Mouse (Mus musculus): Measurements from ENCODE around the gene Clp1. TPM values are rescaled to one million over a fixed set of nuclear protein-coding genes. Genes with fewer than 3 reads are reported as not detected.
A peak's percentile ranks its signal among the peaks of the same experiment; 100 is the strongest.

Clp1 gene
- 0.70 TPM in 1 of 2 replicates, not detected in the other for polyA plus RNA-seq (2012; ENCODE audit: insufficient read depth, low replicate concordance)

GRCm38 (mm10) chr2:84727172-84727858 is at the start of gene Clp1:
TSS of gene Clp1 (minus strand) at chr2:84727350.
- TF ChIP-seq GATA1 (IDR thresholded peaks at IDR 0.05; ENCODE audit: borderline replicate concordance, low read length) (no peak), FLI1 (IDR thresholded peaks at IDR 0.05; ENCODE audit: low read length) (no peak)
- Histone ChIP-seq H3K36me3 (replicated peaks; ENCODE audit: low read length) (peaks cover 35% of the 10 kb centered on the region), H3K4me1 (peaks cover 42% of the 10 kb centered on the region)

GRCm38 (mm10) chr2:84775665-84776064 is 48.5 kb upstream of the Clp1 start:
- H3K4me1 ChIP-seq, result peaks cover 18% of the 10 kb centered on the region
- no peak for TF ChIP-seq GATA1 (IDR thresholded peaks at IDR 0.05; ENCODE audit: borderline replicate concordance, low read length)
- TF ChIP-seq FLI1 (IDR thresholded peaks at IDR 0.05; ENCODE audit: low read length), result no peak
- no peak overlapping the region for H3K4me3 ChIP-seq (replicated peaks)
- no peaks in the 10 kb centered on the region for H3K9me3 ChIP-seq
- peaks cover 42% of the 10 kb centered on the region for H3K27me3 ChIP-seq (replicated peaks)
- no peaks in the 10 kb centered on the region for H3K36me3 ChIP-seq (replicated peaks; ENCODE audit: low read length)

More at GRCm38 (mm10) chr2:84727172-84727858, at the start of gene Clp1:
- no peaks in the 10 kb centered on the region for H3K9me3 ChIP-seq
- no peaks in the 10 kb centered on the region for H3K27me3 ChIP-seq (replicated peaks)
- peak within 1 kb of the TSS; percentile 95 for H3K4me3 ChIP-seq (replicated peaks)

GRCm38 (mm10) chr2:84775241-84775640 is 48.1 kb upstream of the Clp1 start, which contains the start of gene Serping1:
TSS of gene Serping1 (minus strand) at chr2:84775444.
- Histone ChIP-seq H3K9me3 (no peaks in the 10 kb centered on the region), H3K36me3 (replicated peaks; ENCODE audit: low read length) (no peaks in the 10 kb centered on the region), H3K4me3 (replicated peaks) (no peak within 1 kb of the TSS), H3K27me3 (replicated peaks) (peaks cover 45% of the 10 kb centered on the region), H3K4me1 (peaks cover 18% of the 10 kb centered on the region)
- TF ChIP-seq GATA1 (IDR thresholded peaks at IDR 0.05; ENCODE audit: borderline replicate concordance, low read length), result no peak
- no peak for TF ChIP-seq FLI1 (IDR thresholded peaks at IDR 0.05; ENCODE audit: low read length)

DNA sequence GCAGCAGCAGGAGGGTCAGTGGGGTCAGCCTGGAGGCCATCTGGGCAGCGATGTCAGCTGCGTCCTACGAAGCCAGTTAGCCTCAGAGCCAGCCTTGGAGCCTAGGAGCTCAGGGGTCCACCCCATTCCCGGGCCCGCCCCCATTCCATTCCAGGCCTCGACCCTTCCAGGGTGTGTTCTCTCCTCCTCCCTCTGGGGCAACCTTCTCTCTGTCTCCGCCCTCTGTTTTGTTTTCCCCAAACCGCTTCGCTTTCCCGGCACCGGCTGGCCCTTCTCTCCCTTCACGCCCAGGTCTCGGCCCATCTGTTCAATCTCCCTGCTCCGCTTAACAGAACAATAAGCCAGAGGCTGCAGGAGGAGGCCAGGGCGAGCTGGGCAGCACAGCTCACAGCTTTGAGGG is 47.6 kb upstream of the Clp1 start:
- TF ChIP-seq GATA1 (IDR thresholded peaks at IDR 0.05; ENCODE audit: borderline replicate concordance, low read length) (no peak), FLI1 (IDR thresholded peaks at IDR 0.05; ENCODE audit: low read length) (no peak)
- no peak overlapping the region for H3K4me3 ChIP-seq (replicated peaks)
- H3K27me3 ChIP-seq (replicated peaks), result peaks cover 50% of the 10 kb centered on the region
- H3K4me1 ChIP-seq, result peaks cover 21% of the 10 kb centered on the region
- H3K9me3 ChIP-seq, result no peaks in the 10 kb centered on the region
- H3K36me3 ChIP-seq (replicated peaks; ENCODE audit: low read length), result no peaks in the 10 kb centered on the region

DNA sequence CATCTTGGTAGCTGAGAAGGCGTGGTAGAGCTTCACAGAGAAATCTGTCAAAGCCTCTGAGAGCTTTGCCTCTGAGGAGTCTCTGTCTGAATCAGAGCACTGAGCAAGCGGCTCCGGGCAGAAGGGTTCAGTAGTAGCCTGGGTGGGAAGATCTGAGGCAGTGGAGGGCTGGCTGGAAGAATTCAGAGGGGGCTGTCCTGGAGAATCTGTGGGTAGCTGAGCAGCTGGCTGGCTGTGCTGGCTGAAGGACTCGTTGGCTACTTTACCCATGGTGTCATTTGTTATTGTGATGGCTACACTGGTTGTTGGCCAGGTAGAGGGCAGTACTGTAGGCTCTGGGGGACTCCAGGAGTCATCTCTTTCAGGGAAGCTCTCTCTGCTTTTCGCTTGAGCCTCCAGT is 46.0 kb upstream of the Clp1 start:
- no peak for TF ChIP-seq FLI1 (IDR thresholded peaks at IDR 0.05; ENCODE audit: low read length)
- TF ChIP-seq GATA1 (IDR thresholded peaks at IDR 0.05; ENCODE audit: borderline replicate concordance, low read length), result no peak
- Histone ChIP-seq H3K36me3 (replicated peaks; ENCODE audit: low read length) (no peaks in the 10 kb centered on the region), H3K4me3 (replicated peaks) (no peak overlapping the region), H3K4me1 (peaks cover 16% of the 10 kb centered on the region), H3K9me3 (no peaks in the 10 kb centered on the region), H3K27me3 (replicated peaks) (peaks cover 48% of the 10 kb centered on the region)

GRCm38 (mm10) chr2:84772454-84772853 is 45.3 kb upstream of the Clp1 start:
- TF ChIP-seq FLI1 (IDR thresholded peaks at IDR 0.05; ENCODE audit: low read length) (no peak), GATA1 (IDR thresholded peaks at IDR 0.05; ENCODE audit: borderline replicate concordance, low read length) (no peak)
- Histone ChIP-seq H3K9me3 (no peaks in the 10 kb centered on the region), H3K36me3 (replicated peaks; ENCODE audit: low read length) (no peaks in the 10 kb centered on the region), H3K27me3 (replicated peaks) (peaks cover 46% of the 10 kb centered on the region), H3K4me3 (replicated peaks) (no peak overlapping the region), H3K4me1 (peaks cover 16% of the 10 kb centered on the region)

- Histone ChIP-seq H3K9me3 (no peaks in the 10 kb centered on the region), H3K4me1 (peaks cover 30% of the 10 kb centered on the region), H3K27me3 (replicated peaks) (peaks cover 45% of the 10 kb centered on the region), H3K36me3 (replicated peaks; ENCODE audit: low read length) (no peaks in the 10 kb centered on the region), H3K4me3 (replicated peaks) (no peak overlapping the region)
- TF ChIP-seq GATA1 (IDR thresholded peaks at IDR 0.05; ENCODE audit: borderline replicate concordance, low read length) (no peak), FLI1 (IDR thresholded peaks at IDR 0.05; ENCODE audit: low read length) (no peak)
These were observed 43.4 kb upstream of the Clp1 start for GRCm38 (mm10) chr2:84770501-84770900.

- no peak for TF ChIP-seq GATA1 (IDR thresholded peaks at IDR 0.05; ENCODE audit: borderline replicate concordance, low read length)
- Histone ChIP-seq H3K36me3 (replicated peaks; ENCODE audit: low read length) (no peaks in the 10 kb centered on the region), H3K4me1 (peaks cover 43% of the 10 kb centered on the region), H3K4me3 (replicated peaks) (no peak overlapping the region), H3K27me3 (replicated peaks) (peaks cover 18% of the 10 kb centered on the region), H3K9me3 (no peaks in the 10 kb centered on the region)
These were observed 35.7 kb upstream of the Clp1 start for GRCm38 (mm10) chr2:84762818-84763217.

- Histone ChIP-seq H3K4me3 (replicated peaks) (no peak overlapping the region), H3K4me1 (peaks cover 45% of the 10 kb centered on the region), H3K27me3 (replicated peaks) (peaks cover 16% of the 10 kb centered on the region), H3K9me3 (no peaks in the 10 kb centered on the region), H3K36me3 (replicated peaks; ENCODE audit: low read length) (no peaks in the 10 kb centered on the region)
- TF ChIP-seq FLI1 (IDR thresholded peaks at IDR 0.05; ENCODE audit: low read length) (no peak), GATA1 (IDR thresholded peaks at IDR 0.05; ENCODE audit: borderline replicate concordance, low read length) (no peak)
These were observed 35.1 kb upstream of the Clp1 start for GRCm38 (mm10) chr2:84762295-84762694.

DNA sequence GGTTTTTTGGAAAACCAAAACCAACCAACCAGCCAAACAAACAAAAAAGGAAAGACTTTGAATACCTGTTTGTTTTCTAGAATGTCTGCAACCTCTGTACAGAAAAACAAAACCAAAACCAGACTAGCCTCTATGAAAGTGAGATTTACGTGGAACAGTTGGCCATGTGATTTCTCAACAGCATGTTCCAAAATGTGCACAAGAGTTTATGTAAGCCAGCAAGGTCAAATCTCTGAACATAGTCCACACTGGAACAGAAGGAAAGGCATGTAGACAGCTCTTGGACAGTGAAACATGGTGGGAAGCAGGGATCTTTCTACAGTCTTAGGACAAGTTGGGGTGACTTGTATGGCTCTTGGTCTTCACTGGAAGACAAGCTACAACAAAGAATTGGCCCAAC is 34.7 kb upstream of the Clp1 start:
- TF ChIP-seq FLI1 (IDR thresholded peaks at IDR 0.05; ENCODE audit: low read length) (no peak), GATA1 (IDR thresholded peaks at IDR 0.05; ENCODE audit: borderline replicate concordance, low read length) (no peak)
- Histone ChIP-seq H3K36me3 (replicated peaks; ENCODE audit: low read length) (no peaks in the 10 kb centered on the region), H3K4me1 (peaks cover 49% of the 10 kb centered on the region), H3K4me3 (replicated peaks) (no peak overlapping the region), H3K9me3 (no peaks in the 10 kb centered on the region), H3K27me3 (replicated peaks) (peaks cover 16% of the 10 kb centered on the region)
